Mouse (Mus musculus) hindbrain, embryonic 10.5 days (tissue): ENCODE measurements around the gene Appl1. TPM values are rescaled to one million over a fixed set of nuclear protein-coding genes. Genes with fewer than 3 reads are reported as not detected.
"Not testable (repeated sequence)": the region's sequence is repeated elsewhere in the genome, so short reads cannot be mapped to it uniquely, and the experiment has no call there.

Experiments used
- DNase-seq: peaks from one replicate; pipeline ENCODE4 v3.0.0-alpha.2; 2017; ENCODE audit warnings: low spot score
- H3K27ac ChIP-seq: fragments of 300-500 bp; sonication (generic); 2 replicates; pipeline ENCODE4 v1.5.1; 2016; ENCODE audit warnings: mild to moderate bottlenecking, moderate library complexity
- H3K27me3 ChIP-seq: fragments of 300-500 bp; sonication (generic); 2 replicates; pipeline ENCODE4 v1.6.1; 2016; ENCODE audit warnings: mild to moderate bottlenecking; ENCODE audit not compliant: poor library complexity, insufficient read depth, severe bottlenecking
- H3K36me3 ChIP-seq: fragments of 300-500 bp; sonication (generic); 2 replicates; pipeline ENCODE4 v1.6.1; 2016; ENCODE audit warnings: mild to moderate bottlenecking, moderate library complexity
- H3K4me1 ChIP-seq: fragments of 300-500 bp; sonication (generic); replicated peaks from 2 replicates; pipeline ENCODE4 v1.6.1; 2016; ENCODE audit warnings: mild to moderate bottlenecking
- H3K4me3 ChIP-seq: fragments of 300-500 bp; sonication (generic); 2 replicates; pipeline ENCODE4 v1.5.1; 2016; ENCODE audit warnings: mild to moderate bottlenecking, moderate library complexity
- H3K9me3 ChIP-seq: fragments of 300-500 bp; sonication (generic); 2 replicates; pipeline ENCODE4 v1.6.1; 2016; ENCODE audit warnings: mild to moderate bottlenecking, moderate library complexity
- WGBS: fragments of 180-500 bp; shearing (Covaris S2); methylation state at CpG from one replicate; pipeline ENCODE4 v1.1.7; 2016; 5-methylcytosine and 5-hydroxymethylcytosine counted together
- polyA plus RNA-seq: library from polyadenylated mRNA; unstranded; fragments of >200 nt; fragmentation: Nextera tagmentation; extraction: Ambion mirVana; gene quantifications from 2 replicates; pipeline ENCODE4 v1.2.1, GENCODE M21; 2016

The Appl1 gene
- polyA plus RNA-seq, 1 experiment from 2014 or later, result 26.6 TPM

DNA sequence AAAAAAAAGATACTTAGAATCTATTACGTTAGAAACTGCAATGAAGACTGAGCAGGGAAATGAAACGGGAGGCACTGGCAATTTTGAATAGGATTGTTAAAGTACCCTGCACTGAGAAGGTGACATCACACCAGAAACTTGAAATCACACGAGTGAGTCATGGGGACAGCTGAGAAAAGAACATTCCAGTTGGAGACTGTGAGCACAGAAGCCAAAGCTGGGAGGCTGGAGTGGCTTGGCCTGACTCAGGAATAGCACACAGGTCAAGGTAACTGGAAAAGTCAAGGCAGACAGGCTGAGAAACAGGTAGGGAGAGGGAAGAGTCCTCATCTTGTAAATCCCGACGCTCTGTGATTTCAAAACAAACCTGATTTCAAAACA lies 11.1 kb upstream of the Appl1 start:
- H3K9me3 ChIP-seq, result peaks cover 11% of the 10 kb centered on the region
- peaks cover 12% of the 10 kb centered on the region for H3K4me1 ChIP-seq
- WGBS, result 82% methylated on average over 5 of the region's 5 CpGs
- no peak for DNase-seq
- H3K27ac ChIP-seq, result no peak overlapping the region
- no peaks in the 10 kb centered on the region for H3K36me3 ChIP-seq
- no peak overlapping the region for H3K4me3 ChIP-seq
- H3K27me3 ChIP-seq, result no peaks in the 10 kb centered on the region

DNA sequence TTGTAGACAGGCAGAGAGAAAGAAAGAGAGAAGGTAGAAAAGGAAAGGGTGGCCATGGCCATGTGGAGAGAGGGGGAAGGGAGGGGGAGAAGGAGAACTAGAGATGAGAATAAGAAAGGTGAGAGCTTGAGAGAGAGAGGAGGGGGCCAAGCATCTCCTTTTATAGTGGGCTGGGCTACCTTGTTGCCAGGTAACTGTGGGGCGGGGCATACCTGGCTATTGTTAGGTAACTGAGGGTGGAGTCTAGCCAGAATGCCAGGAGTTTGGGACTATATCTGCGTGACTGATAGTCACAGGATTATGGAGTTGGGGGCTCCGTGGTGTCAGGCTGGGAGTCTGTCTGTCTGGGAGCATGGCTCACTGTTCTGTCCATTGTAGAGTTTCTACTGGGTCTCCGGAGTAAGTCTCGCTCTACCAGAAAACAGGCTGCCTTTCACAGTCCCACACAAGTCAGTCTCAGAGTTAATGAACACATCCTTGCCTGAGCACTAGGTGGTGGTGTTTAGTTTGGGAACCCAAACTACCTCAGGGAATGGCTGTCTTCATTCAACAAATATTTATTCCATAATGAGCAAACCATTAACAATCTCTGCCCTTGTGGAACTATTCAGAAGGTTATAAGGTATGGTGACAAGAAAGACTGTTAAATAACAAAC lies 10.6 kb upstream of the Appl1 start:
- no peak overlapping the region for H3K27ac ChIP-seq
- 60% methylated on average over 5 of the region's 5 CpGs for WGBS
- no peaks in the 10 kb centered on the region for H3K27me3 ChIP-seq
- H3K4me1 ChIP-seq, result peaks cover 17% of the 10 kb centered on the region
- no peak overlapping the region for H3K4me3 ChIP-seq
- H3K36me3 ChIP-seq, result no peaks in the 10 kb centered on the region
- DNase-seq, result no peak
- peaks cover 11% of the 10 kb centered on the region for H3K9me3 ChIP-seq

DNA sequence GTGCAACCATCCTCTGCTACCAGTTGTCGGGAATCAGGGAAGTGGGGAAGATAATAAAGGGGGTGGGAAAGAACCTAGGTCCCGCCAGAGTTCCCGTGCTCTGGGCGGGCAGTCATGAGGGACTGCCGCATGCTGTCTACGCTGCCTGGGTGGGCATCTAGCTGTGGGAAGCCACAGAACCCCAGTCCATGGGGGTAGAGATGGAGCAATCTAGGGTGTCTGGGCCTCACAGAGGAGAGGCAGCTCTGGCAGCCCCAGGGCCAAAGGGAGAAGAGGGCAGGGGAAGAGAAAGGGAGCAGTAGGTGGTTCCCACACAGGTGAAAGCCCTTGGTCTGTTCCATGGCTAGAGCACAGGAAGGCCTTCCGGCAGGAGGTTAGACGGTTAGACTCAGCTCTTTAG lies 10.0 kb upstream of the Appl1 start:
- DNase-seq, result no peak
- Histone ChIP-seq H3K27me3 (no peaks in the 10 kb centered on the region), H3K4me3 (no peak overlapping the region), H3K9me3 (peaks cover 11% of the 10 kb centered on the region), H3K36me3 (no peaks in the 10 kb centered on the region), H3K27ac (no peak overlapping the region), H3K4me1 (peaks cover 22% of the 10 kb centered on the region)
- WGBS, result 95% methylated on average over 8 of the region's 8 CpGs

DNA sequence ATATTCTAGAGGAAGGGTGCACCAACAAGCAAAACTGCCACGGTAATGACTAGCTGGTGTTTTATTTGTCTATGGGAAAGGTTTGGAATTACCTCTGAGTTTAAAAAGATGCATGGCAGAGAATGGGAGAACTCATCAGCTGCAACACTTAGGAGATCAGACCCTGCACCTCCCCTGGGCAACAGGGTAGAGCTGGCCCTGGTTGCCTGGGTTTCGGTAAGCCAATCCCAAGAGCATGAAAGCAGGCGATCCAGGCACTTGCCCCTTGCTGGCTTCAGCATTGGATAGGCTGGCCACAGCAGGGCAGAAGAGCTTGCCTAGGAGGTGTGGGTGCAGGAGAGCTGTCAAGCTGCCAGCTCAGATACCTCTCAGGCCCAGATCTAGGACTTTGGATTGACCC lies 8.8 kb upstream of the Appl1 start:
- Histone ChIP-seq H3K27ac (no peak overlapping the region), H3K27me3 (no peaks in the 10 kb centered on the region), H3K36me3 (no peaks in the 10 kb centered on the region), H3K4me1 (peaks cover 22% of the 10 kb centered on the region), H3K4me3 (no peak overlapping the region), H3K9me3 (peaks cover 8% of the 10 kb centered on the region)
- 94% methylated on average over 3 of the region's 3 CpGs for WGBS
- DNase-seq, result no peak

DNA sequence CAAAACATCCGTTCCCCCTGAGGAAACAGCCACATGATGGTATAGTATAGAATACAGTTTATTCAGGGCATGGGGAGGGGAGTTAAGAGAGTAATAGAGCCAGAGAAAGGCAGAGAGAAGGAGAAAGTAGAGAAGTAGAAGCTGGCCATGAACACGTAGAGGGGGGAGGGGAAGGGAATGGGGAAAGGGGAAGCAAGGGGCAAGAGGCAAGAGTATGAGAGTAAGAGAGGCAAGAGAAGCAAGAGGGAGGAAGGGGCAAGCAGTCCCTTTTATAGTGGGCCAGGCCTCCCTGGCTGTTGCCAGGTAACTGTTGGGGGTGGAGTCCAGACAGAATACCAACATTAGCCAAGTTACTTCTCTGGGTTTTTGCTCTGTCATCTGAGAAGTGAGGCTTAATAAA lies 6.5 kb upstream of the Appl1 start:
- Histone ChIP-seq H3K27ac (no peak overlapping the region), H3K27me3 (peaks cover 2% of the 10 kb centered on the region; the same call in 1 of the 2 replicates), H3K4me1 (peaks cover 22% of the 10 kb centered on the region), H3K9me3 (peaks cover 8% of the 10 kb centered on the region), H3K36me3 (no peaks in the 10 kb centered on the region), H3K4me3 (no peak overlapping the region)
- no peak for DNase-seq
- WGBS, result 40% methylated on average over 2 of the region's 2 CpGs

DNA sequence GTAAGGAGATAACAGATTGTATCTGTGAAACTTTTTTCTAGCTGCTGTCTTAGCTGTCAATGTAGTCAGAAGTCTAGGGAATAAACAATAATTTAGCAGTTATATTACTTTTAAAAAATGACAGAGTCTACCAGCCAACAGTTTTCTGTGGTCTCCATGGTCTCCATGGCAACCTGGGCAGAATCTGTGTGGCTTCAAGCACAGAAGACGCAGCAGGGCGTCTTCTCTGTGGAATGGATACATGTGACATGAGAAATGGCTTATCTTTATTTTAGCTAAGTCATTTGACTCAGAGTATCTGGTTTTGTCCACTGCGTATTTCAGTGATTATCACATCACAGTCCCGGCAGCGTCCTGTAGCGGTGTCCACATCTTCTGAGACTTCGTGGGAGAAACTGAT lies 5.2 kb upstream of the Appl1 start:
- WGBS, result 58% methylated on average over 7 of the region's 7 CpGs
- peak; percentile 20 for DNase-seq
- H3K9me3 ChIP-seq, result peaks cover 7% of the 10 kb centered on the region
- H3K27me3 ChIP-seq, result peaks cover 10% of the 10 kb centered on the region; the same call in 1 of the 2 replicates
- H3K4me3 ChIP-seq, result no peak overlapping the region
- H3K4me1 ChIP-seq, result peaks cover 22% of the 10 kb centered on the region
- H3K27ac ChIP-seq, result no peak overlapping the region
- no peaks in the 10 kb centered on the region for H3K36me3 ChIP-seq

DNA sequence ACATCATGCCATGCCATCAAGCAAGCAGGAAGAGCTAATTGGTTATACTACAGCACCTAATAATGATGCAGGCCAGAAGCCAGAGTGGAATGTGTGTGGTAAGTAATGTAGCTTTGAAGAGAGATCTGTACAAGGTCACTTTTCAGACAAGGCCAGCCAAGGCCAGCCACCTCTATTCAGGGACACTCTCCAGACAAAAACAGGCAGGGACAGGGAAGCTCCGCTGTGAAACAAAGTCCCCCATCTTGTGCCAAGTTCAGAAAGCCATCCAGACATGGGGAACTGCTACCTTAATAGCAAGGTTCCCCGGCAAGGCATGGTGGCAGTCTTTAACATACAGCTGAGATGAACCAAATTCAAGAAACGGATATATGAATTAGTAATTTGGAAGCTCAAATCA lies 4.5 kb upstream of the Appl1 start:
- no peak overlapping the region for H3K4me3 ChIP-seq
- H3K27me3 ChIP-seq, result peaks cover 10% of the 10 kb centered on the region; the same call in 1 of the 2 replicates
- WGBS, result 83% methylated on average over 3 of the region's 3 CpGs
- no peak for DNase-seq
- no peaks in the 10 kb centered on the region for H3K9me3 ChIP-seq
- no peak overlapping the region for H3K27ac ChIP-seq
- no peaks in the 10 kb centered on the region for H3K36me3 ChIP-seq
- peaks cover 24% of the 10 kb centered on the region for H3K4me1 ChIP-seq

DNA sequence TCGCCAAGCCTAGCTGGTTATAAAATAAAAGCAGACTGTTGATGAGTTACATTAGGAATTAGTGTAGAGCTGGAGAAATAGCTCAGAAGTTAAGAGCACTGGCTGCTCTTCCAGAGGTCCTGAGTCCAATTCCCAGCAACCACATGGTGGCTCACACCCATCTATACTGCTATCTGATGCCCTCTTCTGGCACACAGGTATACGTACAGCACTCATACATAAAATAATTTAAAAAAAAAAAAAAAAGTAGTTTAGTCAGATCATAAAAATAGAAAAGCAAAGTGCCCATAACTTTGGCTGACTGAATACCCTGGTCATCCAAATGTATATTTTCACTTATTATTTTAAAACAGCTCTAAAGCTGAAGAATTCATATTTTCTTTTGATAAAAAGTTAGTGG lies 2.1 kb upstream of the Appl1 start:
- no peak overlapping the region for H3K4me3 ChIP-seq
- no peaks in the 10 kb centered on the region for H3K9me3 ChIP-seq
- no peaks in the 10 kb centered on the region for H3K36me3 ChIP-seq
- peaks cover 36% of the 10 kb centered on the region for H3K4me1 ChIP-seq
- no peak for DNase-seq
- peaks cover 10% of the 10 kb centered on the region; the same call in 1 of the 2 replicates for H3K27me3 ChIP-seq
- WGBS, result 78% methylated on average over 2 of the region's 2 CpGs
- H3K27ac ChIP-seq, result no peak overlapping the region

DNA sequence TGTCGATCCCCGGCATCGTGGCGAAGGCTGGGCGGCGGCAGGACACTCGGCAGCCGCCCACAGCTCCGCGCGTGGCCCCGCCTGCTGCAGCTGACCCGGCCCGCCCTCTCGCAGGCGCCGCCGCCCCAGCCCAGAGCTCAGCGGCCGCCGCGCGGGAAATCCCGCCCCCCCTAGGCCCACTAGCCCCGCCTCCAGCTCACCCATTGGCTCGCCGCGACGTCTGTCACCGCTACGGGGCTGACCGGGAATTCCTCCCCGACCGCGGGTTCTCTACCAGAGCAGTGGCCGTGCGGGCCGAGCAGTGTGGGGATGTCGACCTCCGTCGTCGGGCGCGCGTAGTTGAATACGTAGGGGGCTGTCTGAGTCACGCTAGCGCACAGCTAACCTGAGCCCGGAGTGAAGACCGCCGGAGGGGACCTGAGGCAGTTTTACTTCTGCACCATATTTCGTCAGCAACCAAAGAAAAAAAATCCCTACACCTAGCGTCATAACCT lies 546 bp downstream of the Appl1 start:
- no peaks in the 10 kb centered on the region for H3K9me3 ChIP-seq
- DNase-seq, result peak; percentile 98

DNA sequence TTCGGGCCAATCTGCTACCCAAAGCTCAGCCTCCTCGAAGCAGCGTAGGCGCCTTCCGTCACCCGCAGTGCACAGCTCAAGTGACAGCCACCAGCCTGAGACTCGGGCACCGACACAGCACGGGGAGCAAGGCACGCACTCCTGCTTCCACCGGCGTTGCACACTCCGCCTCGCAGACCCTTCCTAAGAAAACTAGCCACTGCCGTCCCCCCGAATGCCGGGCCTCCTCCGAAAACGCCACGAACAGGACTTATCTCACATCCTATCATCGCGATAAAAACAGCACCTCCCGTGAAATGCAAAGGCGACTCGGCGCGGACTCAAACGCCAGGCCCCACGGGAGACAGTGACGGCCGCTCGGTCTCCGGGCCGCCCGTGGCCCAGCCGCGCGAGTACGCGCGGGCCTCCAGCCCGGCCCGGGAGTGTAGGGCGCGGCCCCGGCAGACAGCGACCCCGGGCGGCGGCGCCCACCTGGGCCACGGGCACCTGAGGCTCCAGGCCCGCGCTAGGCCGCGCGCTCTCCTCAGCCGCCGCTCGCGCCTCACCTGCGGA lies 1.1 kb downstream of the Appl1 start:
- H3K4me3 ChIP-seq, result peak overlapping the region; percentile 92
- no peaks in the 10 kb centered on the region for H3K36me3 ChIP-seq
- 0 out of 2 replicates have a peak, but pooled peaks cover 2% of the 10 kb centered on the region for H3K9me3 ChIP-seq
- DNase-seq, result peak; percentile 75
- WGBS, result under 1% methylated on average over 62 of the region's 62 CpGs
- H3K4me1 ChIP-seq, result peaks cover 18% of the 10 kb centered on the region
- H3K27ac ChIP-seq, result peak overlapping the region; percentile 95
- H3K27me3 ChIP-seq, result peaks cover 10% of the 10 kb centered on the region; the same call in 1 of the 2 replicates

More for the DNA sequence above, 546 bp downstream of the Appl1 start:
- under 1% methylated on average over 53 of the region's 53 CpGs for WGBS
- peaks cover 10% of the 10 kb centered on the region; the same call in 1 of the 2 replicates for H3K27me3 ChIP-seq
- H3K36me3 ChIP-seq, result no peaks in the 10 kb centered on the region
- H3K4me1 ChIP-seq, result peaks cover 18% of the 10 kb centered on the region
- H3K4me3 ChIP-seq, result peak overlapping the region; percentile 92
- peak overlapping the region; percentile 95 for H3K27ac ChIP-seq

DNA sequence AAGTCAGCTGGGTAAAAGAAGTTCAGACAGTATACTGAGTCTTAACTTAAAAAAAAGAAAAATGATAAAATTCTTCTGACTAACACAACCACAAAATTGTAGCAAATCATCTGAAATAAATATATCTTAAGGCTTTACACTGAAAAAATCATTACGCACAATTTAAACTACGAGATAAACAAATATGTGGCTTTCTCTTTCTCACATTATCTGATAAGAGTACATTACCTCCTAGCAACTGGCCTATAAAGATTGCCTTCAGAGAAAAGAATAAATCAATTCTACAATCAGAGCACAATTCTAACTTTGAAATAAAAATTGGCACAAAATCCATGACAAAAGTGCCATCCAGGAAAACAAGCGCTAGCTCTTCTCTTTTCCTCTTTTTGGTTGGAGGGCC lies 1.9 kb downstream of the Appl1 start:
- Histone ChIP-seq H3K4me3 (peak overlapping the region; percentile 92), H3K27me3 (peaks cover 10% of the 10 kb centered on the region; the same call in 1 of the 2 replicates), H3K27ac (peak overlapping the region; percentile 95; the same call in 1 of the 2 replicates), H3K4me1 (peaks cover 18% of the 10 kb centered on the region), H3K9me3 (0 out of 2 replicates have a peak, but pooled peaks cover 2% of the 10 kb centered on the region), H3K36me3 (0 out of 2 replicates have a peak, but pooled peaks cover 6% of the 10 kb centered on the region)
- WGBS, result 86% methylated on average over 3 of the region's 3 CpGs
- DNase-seq, result no peak

DNA sequence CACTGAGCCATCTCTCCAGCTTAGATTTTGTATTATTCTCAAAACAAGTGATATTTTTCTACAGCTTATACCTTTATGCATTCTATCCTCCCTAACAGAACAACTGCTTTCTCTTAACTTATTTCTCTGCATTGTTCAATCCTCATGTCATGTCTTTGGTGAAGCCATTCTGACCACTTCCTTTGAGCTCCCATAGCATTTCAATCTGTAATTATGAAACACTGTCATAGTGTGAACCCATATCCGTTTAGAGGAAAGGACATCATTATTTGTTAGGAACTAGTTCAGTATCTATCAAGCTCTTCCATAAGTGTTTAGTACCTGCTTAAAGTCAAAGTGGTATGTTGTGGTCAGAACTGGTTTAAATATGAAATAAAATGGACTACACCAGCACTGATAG lies 10.5 kb downstream of the Appl1 start:
- Histone ChIP-seq H3K4me3 (no peak overlapping the region), H3K36me3 (peaks cover 44% of the 10 kb centered on the region), H3K9me3 (0 out of 2 replicates have a peak, but pooled peaks cover 2% of the 10 kb centered on the region), H3K27me3 (no peaks in the 10 kb centered on the region), H3K4me1 (no peaks in the 10 kb centered on the region), H3K27ac (no peak overlapping the region)
- 85% methylated on average over 1 of the region's 1 CpGs for WGBS
- no peak for DNase-seq

DNA sequence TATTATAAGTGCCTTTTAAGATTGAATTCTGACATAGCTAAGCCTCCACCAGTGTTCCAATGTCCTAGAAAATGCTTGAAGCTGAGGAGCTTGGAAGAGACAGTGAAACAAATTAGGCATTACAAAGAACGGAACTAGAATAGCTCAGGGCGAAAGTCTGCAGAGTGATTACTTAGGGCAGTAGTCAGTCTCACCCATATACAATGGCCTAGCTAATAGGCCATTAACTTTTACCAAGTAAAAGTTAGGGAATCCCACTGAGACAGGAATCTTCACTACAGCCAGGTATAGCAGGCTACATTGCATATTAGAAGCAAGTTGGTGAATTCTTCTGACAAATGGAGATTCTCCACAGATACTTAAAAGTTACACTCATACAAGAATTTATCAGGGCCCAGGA lies 14.9 kb downstream of the Appl1 start:
- not testable (repeated sequence) for H3K9me3 ChIP-seq, DNase-seq, H3K27ac ChIP-seq, H3K4me1 ChIP-seq, H3K4me3 ChIP-seq, H3K27me3 ChIP-seq
- H3K36me3 ChIP-seq, result peaks cover 51% of the 10 kb centered on the region
- WGBS, result 72% methylated on average over 2 of the region's 2 CpGs
